Mouse (Mus musculus) lung, postnatal 0 days (tissue): ENCODE measurements around the gene Tsc22d3.
A peak's percentile ranks its signal among the peaks of the same experiment; 100 is the strongest.

Source experiments
- CTCF ChIP-seq: IDR thresholded peaks from 2 replicates; pipeline ENCODE4 v1.5.1; 2016; ENCODE audit warnings: antibody characterized with exemption, mild to moderate bottlenecking
- EP300 ChIP-seq: IDR thresholded peaks from 2 replicates; pipeline ENCODE4 v1.6.1; 2016; ENCODE audit warnings: antibody characterized with exemption, mild to moderate bottlenecking, control low read depth

DNA sequence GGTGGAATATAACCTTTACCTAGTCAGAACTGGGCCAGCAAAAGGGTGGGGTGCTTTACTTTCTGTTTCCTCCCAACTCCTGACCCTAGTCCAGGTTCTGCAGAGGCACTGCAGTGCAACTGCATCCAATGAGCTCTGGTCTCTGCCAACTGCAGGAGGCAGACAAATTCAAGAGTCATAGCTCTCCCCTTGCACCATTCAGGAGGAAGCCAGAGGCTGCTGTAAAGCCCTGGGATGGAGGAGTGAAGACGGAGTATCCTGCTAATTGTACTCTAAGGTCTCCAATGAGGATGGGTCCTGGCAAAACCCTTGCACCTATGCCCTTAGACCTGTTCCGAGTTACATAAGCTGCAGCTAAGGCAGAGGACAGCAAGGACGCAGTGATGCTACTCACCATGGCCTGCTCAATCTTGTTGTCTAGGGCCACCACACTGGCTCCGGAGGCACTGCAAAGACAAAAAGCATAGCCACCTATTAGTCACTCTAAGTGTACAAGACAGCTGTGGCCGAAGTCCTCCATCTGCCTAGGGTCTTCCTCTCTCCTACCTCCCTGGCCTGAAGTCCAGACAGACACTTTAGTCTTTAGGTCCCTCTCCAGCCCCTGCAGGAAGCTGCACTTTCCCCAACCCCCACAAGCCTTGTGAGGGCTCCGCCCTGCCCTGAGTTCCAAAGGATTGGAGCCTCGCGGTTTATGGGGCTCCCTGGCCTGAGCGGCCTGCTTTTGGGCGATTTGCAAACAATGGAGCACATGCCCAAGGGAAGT, 58.6 kb downstream of the Tsc22d3 start:
- TF ChIP-seq CTCF: no peak
- TF ChIP-seq EP300: peak; percentile 18; the same call in 1 of the 2 replicates
